Mouse (Mus musculus) mesoderm, embryonic 11.5 days (tissue): ENCODE results near the gene Abi3.

ENCODE experiments used
- DNase-seq: peaks from one replicate; pipeline ENCODE4 v3.0.0-alpha.2; 2012; ENCODE audit warnings: low read depth, low spot score

Abi3 gene

GRCm38 (mm10) chr11:95826317-95827167, 15.7 kb downstream of the Abi3 start:
- no peak for DNase-seq

DNA sequence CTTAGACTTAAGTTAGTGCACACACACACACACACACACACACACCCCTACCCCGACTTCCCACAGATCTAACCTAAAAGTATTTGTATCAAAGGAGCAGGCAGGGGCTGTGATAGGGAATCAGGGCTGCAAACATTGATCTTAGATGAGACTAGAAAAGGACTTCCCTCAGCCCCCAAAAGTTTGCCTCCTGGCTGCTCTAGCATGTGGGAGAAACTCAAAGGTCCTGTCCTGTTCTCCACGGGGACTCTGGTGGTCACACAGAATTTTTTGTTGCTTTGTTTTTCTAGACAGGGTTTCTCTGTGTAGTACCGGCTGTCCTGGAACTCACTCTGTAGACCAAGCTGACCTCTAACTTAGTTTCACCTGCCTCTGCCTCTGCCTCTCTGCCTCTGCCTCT, 16.7 kb downstream of the Abi3 start:
- DNase-seq, result no peak

GRCm38 (mm10) chr11:95824877-95825243, 17.4 kb downstream of the Abi3 start:
- no peak for DNase-seq

DNA sequence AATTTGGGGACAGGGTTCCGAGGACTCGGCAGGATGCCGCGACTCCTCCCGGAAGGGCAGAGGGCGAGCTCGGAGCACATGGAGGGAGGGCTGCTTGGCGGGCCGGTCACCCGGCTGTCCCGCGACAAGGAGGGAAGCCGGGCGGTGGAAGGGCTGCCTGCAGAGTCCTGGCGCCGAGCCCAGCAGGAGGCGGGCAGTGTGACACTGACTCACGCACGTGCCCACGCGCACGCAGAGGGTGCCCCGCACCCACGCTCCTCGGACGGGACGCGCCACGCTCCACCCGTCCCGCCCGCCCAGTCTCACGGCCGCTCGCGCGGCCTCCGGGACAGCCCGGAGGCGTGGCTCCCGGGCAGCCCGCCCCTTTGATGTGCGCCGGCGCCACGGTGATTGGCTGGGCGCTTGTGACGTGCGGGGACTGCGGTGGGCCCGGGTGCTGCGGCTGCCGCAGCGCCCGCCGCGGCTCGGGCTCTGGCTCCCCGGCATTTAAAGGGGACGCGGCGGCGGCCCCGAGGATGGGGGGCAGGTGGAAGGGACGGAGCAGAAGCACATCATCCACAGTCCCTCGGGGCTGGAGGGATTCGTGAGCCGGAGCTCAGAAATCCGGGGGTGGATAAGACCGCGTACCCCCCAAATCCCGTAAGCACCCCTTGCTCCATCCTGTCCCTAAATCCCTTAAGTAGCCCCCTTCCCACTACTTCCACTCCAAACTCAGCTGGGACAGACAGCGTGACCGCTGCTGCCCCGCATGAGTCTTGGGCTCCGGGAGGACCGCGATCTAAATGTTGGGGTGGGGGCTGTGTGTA, 18.0 kb downstream of the Abi3 start, which contains the start of gene Phospho1:
Phospho1 (plus strand) TSS at position 429 of the 806 bp plus-strand sequence.
- DNase-seq, result peak; percentile 93

- no peak for DNase-seq
Observed at GRCm38 (mm10) chr11:95822437-95822836, 19.8 kb downstream of the Abi3 start.

- DNase-seq, result no peak
Observed at GRCm38 (mm10) chr11:95821511-95821910, 20.8 kb downstream of the Abi3 start.

DNA sequence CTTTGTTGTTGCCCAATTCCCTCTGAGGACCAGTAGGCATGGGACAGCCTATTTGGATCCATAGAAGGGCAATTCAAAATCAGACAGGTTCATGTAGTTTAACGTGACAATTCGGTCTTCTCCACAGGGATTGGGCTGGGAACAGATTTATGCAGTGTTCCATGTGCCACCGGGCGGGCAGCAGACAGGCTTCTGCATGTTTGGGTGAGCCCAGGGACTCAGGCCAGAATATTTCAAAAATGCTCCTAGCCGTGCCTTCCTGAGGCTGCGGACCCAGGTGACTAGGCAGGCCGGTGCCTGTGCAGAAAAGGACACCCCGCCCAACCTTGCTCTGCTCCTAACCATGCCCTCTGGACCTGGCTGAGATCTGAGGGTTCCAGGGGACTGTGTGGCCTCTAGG, 23.1 kb downstream of the Abi3 start:
- no peak for DNase-seq

DNA sequence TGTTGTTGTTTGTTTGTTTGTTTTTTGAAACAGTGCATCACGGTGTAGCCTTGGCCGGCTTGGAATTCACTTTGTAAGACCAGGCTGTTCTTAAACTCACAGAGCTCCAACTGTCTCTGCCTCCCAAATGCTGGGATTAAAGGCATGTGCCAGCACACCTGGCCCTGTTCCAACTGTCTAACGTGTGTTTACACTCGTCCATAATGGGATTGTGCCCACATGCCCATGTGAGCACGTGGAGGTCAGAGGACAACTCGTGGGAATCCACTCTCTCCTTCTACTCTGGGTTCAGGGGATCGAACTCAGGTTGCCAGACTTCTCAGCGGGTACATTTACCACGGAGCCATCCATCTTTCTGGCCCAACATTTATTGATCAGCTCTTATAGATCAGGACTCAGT, 26.9 kb downstream of the Abi3 start:
- DNase-seq, result no peak

DNA sequence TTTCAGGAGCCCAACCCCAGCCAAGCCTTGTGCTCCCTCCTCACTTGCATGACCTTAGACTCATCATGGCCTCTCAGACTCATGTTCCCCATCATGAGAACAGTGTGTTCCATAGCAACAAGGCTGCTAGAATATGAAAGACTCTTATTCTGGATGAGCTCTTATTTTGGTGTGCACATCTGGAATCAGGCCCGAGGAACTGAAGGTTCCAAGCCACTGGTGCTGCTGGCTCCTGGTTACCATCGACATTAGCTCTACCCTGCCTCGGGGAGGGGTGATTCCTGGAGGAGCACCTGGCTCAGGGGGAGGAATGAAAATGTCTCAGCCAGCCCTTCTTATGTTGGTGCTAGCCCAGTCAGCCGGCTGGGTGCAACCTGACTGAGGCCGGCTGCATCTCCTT, 27.4 kb downstream of the Abi3 start:
- no peak for DNase-seq

DNA sequence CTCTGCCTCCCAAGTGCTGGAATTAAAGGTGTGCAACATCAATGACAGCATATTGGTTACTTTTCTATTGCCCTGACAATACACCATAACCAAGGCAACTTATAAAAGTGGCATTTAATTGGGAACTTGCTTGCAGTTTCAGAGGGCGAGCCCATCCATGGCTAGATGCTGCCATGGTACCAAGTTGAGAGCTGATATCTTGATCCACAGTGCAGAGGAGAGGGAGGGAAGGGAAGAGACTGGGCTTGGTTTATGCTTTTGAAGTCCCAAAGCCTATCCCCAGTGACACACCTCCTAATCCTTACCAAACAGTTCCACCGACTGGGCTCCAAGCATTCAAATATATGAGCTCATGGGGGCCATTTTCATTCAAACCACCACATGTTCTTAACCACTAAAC, 28.2 kb downstream of the Abi3 start:
- no peak for DNase-seq

DNA sequence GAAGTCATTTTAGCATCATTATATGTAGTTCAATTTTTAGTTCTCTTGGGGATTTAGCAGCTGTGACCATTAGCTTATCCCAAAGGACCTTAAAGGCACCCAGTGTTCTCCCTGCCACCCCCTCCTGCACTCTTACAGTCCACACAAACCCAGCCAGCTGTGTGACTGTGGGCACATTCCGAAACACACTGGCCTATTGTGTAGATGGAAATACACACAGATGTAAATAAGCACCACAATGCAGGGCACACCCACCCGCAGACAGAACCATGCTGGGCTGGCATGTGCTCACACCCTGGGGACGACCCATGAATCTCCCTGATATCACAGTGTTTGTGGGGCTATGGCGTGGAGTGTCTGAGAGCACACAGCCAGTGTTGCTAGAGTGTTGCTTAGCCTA, 30.1 kb downstream of the Abi3 start:
- no peak for DNase-seq

GRCm38 (mm10) chr11:95811741-95812140, 30.5 kb downstream of the Abi3 start:
- DNase-seq, result no peak

GRCm38 (mm10) chr11:95810828-95811227, 31.4 kb downstream of the Abi3 start:
- DNase-seq, result no peak

- no peak for DNase-seq
Observed at GRCm38 (mm10) chr11:95809603-95810002, 32.7 kb downstream of the Abi3 start.

DNA sequence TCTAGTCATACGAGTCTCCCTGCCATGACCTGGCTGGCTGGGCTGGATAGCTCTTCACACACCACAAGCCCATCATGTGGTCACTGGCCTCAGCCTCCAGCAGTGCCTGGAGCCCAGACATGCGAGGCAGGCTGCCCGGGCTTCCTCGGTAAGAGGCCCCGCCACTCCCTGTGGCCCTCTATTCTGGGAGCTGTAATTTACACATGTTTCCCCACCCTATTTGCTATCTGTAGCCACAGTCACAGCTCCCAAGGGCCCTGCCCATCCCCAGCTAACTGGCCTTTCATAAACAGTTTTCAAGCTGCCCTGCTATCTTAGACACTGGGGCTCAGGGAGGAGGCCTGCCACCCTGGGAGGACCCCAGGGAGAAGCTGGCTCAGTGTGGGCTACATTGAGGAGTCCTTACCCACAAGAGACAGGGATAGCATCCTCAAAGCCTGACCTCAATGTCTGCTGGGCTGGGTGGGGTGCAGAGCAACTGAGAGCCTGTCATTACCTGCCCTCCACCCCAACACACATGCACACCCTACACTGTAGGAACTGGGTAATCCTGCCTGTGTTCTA, 33.7 kb downstream of the Abi3 start:
- no peak for DNase-seq

GRCm38 (mm10) chr11:95807884-95808283, 34.4 kb downstream of the Abi3 start:
- no peak for DNase-seq

DNA sequence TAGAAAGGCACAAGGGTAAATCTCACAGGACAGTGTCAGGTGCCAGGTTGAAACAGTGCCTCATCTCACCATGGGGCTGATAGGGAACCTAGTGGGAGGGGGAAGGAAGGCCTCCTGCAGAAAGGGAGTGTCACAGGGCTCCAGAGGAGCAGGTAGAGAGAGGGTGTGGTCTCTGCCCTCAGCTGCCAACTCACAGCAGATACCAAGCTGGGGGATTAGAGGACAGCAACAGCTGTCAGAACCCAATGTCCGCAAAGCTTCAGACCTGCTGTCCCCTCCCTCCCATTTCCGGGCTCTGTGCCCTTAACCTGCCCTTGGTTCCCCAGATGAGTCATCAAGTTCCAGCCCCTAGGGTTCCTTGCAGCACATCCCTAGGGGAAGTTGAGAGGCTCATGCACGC, 36.7 kb downstream of the Abi3 start:
- DNase-seq, result no peak

DNA sequence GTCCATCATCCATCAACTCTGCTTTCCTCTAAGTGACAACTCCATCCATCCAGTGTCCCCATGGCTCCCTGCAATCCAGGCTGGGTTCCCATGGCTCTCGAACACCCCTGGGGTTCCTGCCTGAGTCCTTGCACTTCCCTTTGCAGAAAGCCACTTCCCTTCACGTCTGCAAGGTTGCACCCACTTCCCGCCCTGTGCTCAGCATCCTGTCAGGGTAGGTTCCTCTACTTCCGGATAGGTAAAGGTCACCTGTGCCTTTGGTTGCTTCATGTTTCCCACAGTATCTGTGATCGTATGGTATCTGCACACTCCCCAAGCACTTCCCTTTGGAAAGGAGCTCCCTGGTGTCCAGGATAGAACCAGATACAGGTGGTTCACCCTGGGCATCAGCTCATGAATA, 37.3 kb downstream of the Abi3 start:
- DNase-seq, result no peak

- no peak for DNase-seq
Observed at GRCm38 (mm10) chr11:95795582-95795981, 46.7 kb downstream of the Abi3 start.

DNA sequence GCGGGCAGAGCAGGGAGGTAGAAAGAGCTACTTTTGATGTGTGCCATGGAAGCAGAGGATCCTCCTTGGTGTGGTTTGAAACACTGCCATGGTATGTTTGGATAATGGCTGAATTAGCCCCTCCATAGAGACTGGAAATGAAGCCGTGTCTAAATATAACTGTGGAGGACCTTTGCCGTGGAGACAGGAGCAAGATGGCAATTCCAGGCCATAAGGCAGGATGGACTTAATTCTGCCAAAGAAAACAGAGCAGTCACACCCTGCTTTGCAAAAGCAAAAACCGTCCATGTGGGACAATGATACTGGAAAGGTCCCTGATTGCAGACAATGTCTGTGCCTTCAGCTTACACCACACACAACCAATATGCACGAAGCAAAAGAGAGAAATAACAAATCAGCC, 48.1 kb downstream of the Abi3 start:
- DNase-seq, result no peak

DNA sequence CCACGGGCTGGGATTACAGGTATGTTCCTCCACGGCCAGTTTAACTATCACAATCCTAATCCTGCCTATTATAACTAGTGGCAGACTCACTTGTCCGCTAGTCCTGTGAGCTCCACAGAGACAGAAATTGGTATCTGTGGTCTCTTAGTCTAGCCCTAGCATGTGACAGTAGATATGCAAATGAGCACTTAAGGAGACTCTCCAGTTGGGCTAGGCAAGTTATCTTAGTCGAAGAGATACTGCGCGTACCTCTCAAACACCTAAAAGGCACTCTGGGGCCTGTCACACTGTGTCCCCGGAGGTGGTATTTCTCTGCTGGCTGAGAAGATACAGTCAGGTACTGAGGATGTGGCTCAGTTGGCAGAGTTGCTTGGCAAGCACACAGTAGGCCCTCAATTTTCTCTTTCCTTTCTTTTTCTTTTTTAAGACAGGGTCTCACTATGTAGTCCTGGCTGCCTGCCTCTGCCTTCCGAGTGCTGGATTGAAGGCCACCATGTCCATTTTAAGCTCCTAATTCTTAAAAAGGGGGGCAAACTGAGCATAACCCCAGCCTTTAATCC, 49.2 kb downstream of the Abi3 start:
- no peak for DNase-seq

GRCm38 (mm10) chr11:95791787-95792186, 50.5 kb downstream of the Abi3 start:
- no peak for DNase-seq
